Mouse (Mus musculus) intestine, embryonic 16.5 days (tissue): Measurements from ENCODE around the gene Ccdc157. TPM values are rescaled to one million over a fixed set of nuclear protein-coding genes. Genes with fewer than 3 reads are reported as not detected.

Experiments
- ATAC-seq: fragments of 200-750 bp; cut with Nextera tagmentation; 2 replicates; pipeline ENCODE4 v1.8.0; 2017; ENCODE audit warnings: moderate TSS enrichment, moderate library complexity
- H3K27ac ChIP-seq: fragments of 300-500 bp; sonication (generic); 2 replicates; pipeline ENCODE4 v1.5.1; 2014; ENCODE audit warnings: mild to moderate bottlenecking, low read length
- H3K27me3 ChIP-seq: fragments of 300-500 bp; sonication (generic); replicated peaks from 2 replicates; pipeline ENCODE4 v1.6.1; 2014; ENCODE audit warnings: low read length, control low read depth, mixed read lengths; ENCODE audit not compliant: control insufficient read depth, insufficient read depth
- H3K36me3 ChIP-seq: fragments of 300-500 bp; sonication (generic); 2 replicates; pipeline ENCODE4 v1.6.1; 2014; ENCODE audit warnings: low read length, control low read depth; ENCODE audit not compliant: control insufficient read depth, insufficient read depth
- H3K4me1 ChIP-seq: fragments of 300-500 bp; sonication (generic); 2 replicates; pipeline ENCODE4 v1.6.1; 2014; ENCODE audit warnings: low read length, control low read depth, mixed read lengths; ENCODE audit not compliant: control insufficient read depth, insufficient read depth
- H3K4me2 ChIP-seq: fragments of 300-500 bp; sonication (generic); 2 replicates; pipeline ENCODE4 v1.6.1; 2014; ENCODE audit warnings: low read depth, low read length, control low read depth
- H3K4me3 ChIP-seq: fragments of 300-500 bp; sonication (generic); 2 replicates; pipeline ENCODE4 v1.5.1; 2014; ENCODE audit warnings: mild to moderate bottlenecking, low read length
- H3K9ac ChIP-seq: fragments of 300-500 bp; sonication (generic); 2 replicates; pipeline ENCODE4 v1.6.1; 2014; ENCODE audit warnings: low read depth, low read length
- H3K9me3 ChIP-seq: fragments of 300-500 bp; sonication (generic); 2 replicates; pipeline ENCODE4 v1.6.1; 2016; ENCODE audit warnings: low read length, control low read depth; ENCODE audit not compliant: control insufficient read depth
- WGBS: fragments of 180-500 bp; shearing (Covaris S2); extraction: QIAGEN DNeasy Blood & Tissue Kit; methylation state at CpG from one replicate; pipeline ENCODE4 v1.1.7; 2014; 5-methylcytosine and 5-hydroxymethylcytosine counted together
- polyA plus RNA-seq: library from polyadenylated mRNA; unstranded; fragments of >200 nt; fragmentation: Nextera tagmentation; extraction: Ambion mirVana; gene quantifications from 2 replicates; pipeline ENCODE4 v1.2.1, GENCODE M21; 2015

Ccdc157 gene
- polyA plus RNA-seq, 1 experiment from 2014 or later = 3.0 TPM

- no peaks in the 10 kb centered on the region for H3K27me3 ChIP-seq
- no peak overlapping the region for H3K9ac ChIP-seq
- H3K4me2 ChIP-seq = no peak overlapping the region
- no peak overlapping the region for H3K4me3 ChIP-seq
- no peaks in the 10 kb centered on the region for H3K9me3 ChIP-seq
- ATAC-seq = no peak
- 64% methylated on average over 11 of the region's 11 CpGs for WGBS
- H3K4me1 ChIP-seq = peaks cover 10% of the 10 kb centered on the region; the same call in 1 of the 2 replicates
- H3K36me3 ChIP-seq = 0 out of 2 replicates have a peak, but pooled peaks cover 5% of the 10 kb centered on the region
- 0 out of 2 replicates have a peak overlapping the region, but pooled peaks have one; percentile 4 for H3K27ac ChIP-seq
These were observed 42.0 kb upstream of the Ccdc157 start for GRCm38 (mm10) chr11:4201981-4202700.

GRCm38 (mm10) chr11:4197691-4198090 is 37.6 kb upstream of the Ccdc157 start:
- no peaks in the 10 kb centered on the region for H3K27me3 ChIP-seq
- ATAC-seq = no peak
- peaks cover 22% of the 10 kb centered on the region for H3K4me1 ChIP-seq
- peak overlapping the region; percentile 71; the same call in 1 of the 2 replicates for H3K27ac ChIP-seq
- H3K9me3 ChIP-seq = no peaks in the 10 kb centered on the region
- H3K4me2 ChIP-seq = no peak overlapping the region
- no peak overlapping the region for H3K4me3 ChIP-seq
- H3K36me3 ChIP-seq = no peaks in the 10 kb centered on the region
- H3K9ac ChIP-seq = 0 out of 2 replicates have a peak overlapping the region, but pooled peaks have one; percentile 5
- 82% methylated on average over 1 of the region's 1 CpGs for WGBS

GRCm38 (mm10) chr11:4196636-4197035 is 36.5 kb upstream of the Ccdc157 start:
- Histone ChIP-seq H3K9me3 (no peaks in the 10 kb centered on the region), H3K4me2 (no peak overlapping the region), H3K4me3 (no peak overlapping the region), H3K4me1 (peaks cover 29% of the 10 kb centered on the region), H3K27me3 (no peaks in the 10 kb centered on the region), H3K36me3 (no peaks in the 10 kb centered on the region), H3K27ac (peak overlapping the region; percentile 71), H3K9ac (no peak overlapping the region)
- ATAC-seq = peak; percentile 90
- 49% methylated on average over 8 of the region's 8 CpGs for WGBS

GRCm38 (mm10) chr11:4195597-4196031 is 35.5 kb upstream of the Ccdc157 start:
- H3K4me3 ChIP-seq = no peak overlapping the region
- H3K4me2 ChIP-seq = no peak overlapping the region
- H3K27me3 ChIP-seq = no peaks in the 10 kb centered on the region
- no peak for ATAC-seq
- no peaks in the 10 kb centered on the region for H3K9me3 ChIP-seq
- peak overlapping the region; percentile 13; the same call in 1 of the 2 replicates for H3K9ac ChIP-seq
- H3K27ac ChIP-seq = peak overlapping the region; percentile 52; the same call in 1 of the 2 replicates
- H3K4me1 ChIP-seq = peaks cover 32% of the 10 kb centered on the region
- WGBS = 74% methylated on average over 3 of the region's 3 CpGs
- no peaks in the 10 kb centered on the region for H3K36me3 ChIP-seq

GRCm38 (mm10) chr11:4193420-4193819 is 33.3 kb upstream of the Ccdc157 start:
- H3K4me3 ChIP-seq = no peak overlapping the region
- no peak for ATAC-seq
- H3K9ac ChIP-seq = no peak overlapping the region
- H3K4me1 ChIP-seq = peaks cover 42% of the 10 kb centered on the region
- no peak overlapping the region for H3K27ac ChIP-seq
- no peaks in the 10 kb centered on the region for H3K36me3 ChIP-seq
- H3K27me3 ChIP-seq = no peaks in the 10 kb centered on the region
- no peaks in the 10 kb centered on the region for H3K9me3 ChIP-seq
- H3K4me2 ChIP-seq = no peak overlapping the region

- peaks cover 48% of the 10 kb centered on the region for H3K4me1 ChIP-seq
- no peaks in the 10 kb centered on the region for H3K36me3 ChIP-seq
- H3K4me2 ChIP-seq = no peak overlapping the region
- ATAC-seq = no peak
- H3K27me3 ChIP-seq = no peaks in the 10 kb centered on the region
- 78% methylated on average over 3 of the region's 3 CpGs for WGBS
- no peak overlapping the region for H3K4me3 ChIP-seq
- H3K9ac ChIP-seq = no peak overlapping the region
- H3K9me3 ChIP-seq = no peaks in the 10 kb centered on the region
- H3K27ac ChIP-seq = no peak overlapping the region
These were observed 32.7 kb upstream of the Ccdc157 start for GRCm38 (mm10) chr11:4192757-4193156.

- Histone ChIP-seq H3K4me2 (no peak overlapping the region), H3K27me3 (no peaks in the 10 kb centered on the region), H3K36me3 (no peaks in the 10 kb centered on the region), H3K4me3 (no peak overlapping the region), H3K9ac (no peak overlapping the region), H3K4me1 (peaks cover 34% of the 10 kb centered on the region), H3K27ac (no peak overlapping the region), H3K9me3 (no peaks in the 10 kb centered on the region)
- WGBS = 88% methylated on average over 3 of the region's 3 CpGs
- ATAC-seq = no peak
These were observed 30.6 kb upstream of the Ccdc157 start for GRCm38 (mm10) chr11:4190677-4191076.

- ATAC-seq = no peak
- 78% methylated on average over 6 of the region's 6 CpGs for WGBS
These were observed 29.1 kb upstream of the Ccdc157 start for GRCm38 (mm10) chr11:4189182-4189581.

GRCm38 (mm10) chr11:4187318-4187700 is 27.2 kb upstream of the Ccdc157 start:
- 13% methylated on average over 9 of the region's 9 CpGs for WGBS
- H3K4me1 ChIP-seq = peaks cover 27% of the 10 kb centered on the region
- H3K27ac ChIP-seq = no peak overlapping the region
- peak overlapping the region; percentile 87 for H3K4me3 ChIP-seq
- H3K27me3 ChIP-seq = no peaks in the 10 kb centered on the region
- peak overlapping the region; percentile 95 for H3K9ac ChIP-seq
- peak overlapping the region; percentile 91 for H3K4me2 ChIP-seq
- no peak for ATAC-seq
- no peaks in the 10 kb centered on the region for H3K9me3 ChIP-seq
- H3K36me3 ChIP-seq = peaks cover 3% of the 10 kb centered on the region

More at GRCm38 (mm10) chr11:4189182-4189581, 29.1 kb upstream of the Ccdc157 start:
- Histone ChIP-seq H3K36me3 (no peaks in the 10 kb centered on the region), H3K4me3 (no peak overlapping the region), H3K4me2 (no peak overlapping the region), H3K27ac (no peak overlapping the region), H3K9me3 (no peaks in the 10 kb centered on the region), H3K9ac (no peak overlapping the region), H3K27me3 (no peaks in the 10 kb centered on the region), H3K4me1 (peaks cover 34% of the 10 kb centered on the region)
